Mouse (Mus musculus) limb, embryonic 12.5 days (tissue): ENCODE measurements around the gene 3110001I22Rik. TPM values are rescaled to one million over a fixed set of nuclear protein-coding genes. Genes with fewer than 3 reads are reported as not detected.
"Not testable (repeated sequence)": the region's sequence is repeated elsewhere in the genome, so short reads cannot be mapped to it uniquely, and the experiment has no call there.

Source experiments
- ATAC-seq: fragments of 200-750 bp; cut with Nextera tagmentation; 2 replicates; pipeline ENCODE4 v1.8.0; 2017; ENCODE audit warnings: low read depth, moderate TSS enrichment; ENCODE audit not compliant: insufficient number of reproducible peaks, insufficient read depth, low FRiP score, low TSS enrichment
- H3K27ac ChIP-seq: fragments of 300-500 bp; sonication (generic); 2 replicates; pipeline ENCODE4 v1.5.1; 2016; ENCODE audit warnings: mild to moderate bottlenecking, moderate library complexity
- H3K27me3 ChIP-seq: fragments of 300-500 bp; sonication (generic); 2 replicates; pipeline ENCODE4 v1.6.1; 2016; ENCODE audit warnings: mild to moderate bottlenecking, moderate library complexity
- H3K36me3 ChIP-seq: fragments of 300-500 bp; sonication (generic); 2 replicates; pipeline ENCODE4 v1.6.1; 2016; ENCODE audit warnings: mild to moderate bottlenecking, moderate library complexity
- H3K4me1 ChIP-seq: fragments of 300-500 bp; sonication (generic); replicated peaks from 2 replicates; pipeline ENCODE4 v1.6.1; 2016
- H3K4me2 ChIP-seq: fragments of 300-500 bp; sonication (generic); 2 replicates; pipeline ENCODE4 v1.6.1; 2016; ENCODE audit warnings: mild to moderate bottlenecking, moderate library complexity
- H3K4me3 ChIP-seq: fragments of 300-500 bp; sonication (generic); replicated peaks from 2 replicates; pipeline ENCODE4 v1.5.1; 2016; ENCODE audit warnings: mild to moderate bottlenecking
- H3K9ac ChIP-seq: fragments of 300-500 bp; sonication (generic); replicated peaks from 2 replicates; pipeline ENCODE4 v1.6.1; 2016; ENCODE audit warnings: mild to moderate bottlenecking, moderate library complexity
- H3K9me3 ChIP-seq: fragments of 300-500 bp; sonication (generic); 2 replicates; pipeline ENCODE4 v1.6.1; 2016; ENCODE audit warnings: mild to moderate bottlenecking, moderate library complexity
- WGBS: fragments of 180-500 bp; shearing (Covaris S2); methylation state at CpG from one replicate; pipeline ENCODE4 v1.1.7; 2016; 5-methylcytosine and 5-hydroxymethylcytosine counted together
- polyA plus RNA-seq: library from polyadenylated mRNA; unstranded; fragments of >200 nt; fragmentation: Nextera tagmentation; extraction: Ambion mirVana; gene quantifications from 2 replicates; pipeline ENCODE4 v1.2.1, GENCODE M21; 2016

Gene 3110001I22Rik
- polyA plus RNA-seq, 1 experiment from 2014 or later = 8.5 TPM

- H3K4me3 ChIP-seq = no peak overlapping the region
- no peak for ATAC-seq
- no peaks in the 10 kb centered on the region for H3K27me3 ChIP-seq
- H3K36me3 ChIP-seq = peaks cover 12% of the 10 kb centered on the region
- H3K27ac ChIP-seq = no peak overlapping the region
- WGBS = 100% methylated on average over 1 of the region's 1 CpGs
- H3K9ac ChIP-seq = no peak overlapping the region
- peaks cover 17% of the 10 kb centered on the region for H3K4me1 ChIP-seq
- H3K4me2 ChIP-seq = no peak overlapping the region
- H3K9me3 ChIP-seq = no peaks in the 10 kb centered on the region
These were observed 2.4 kb upstream of the 3110001I22Rik start for GRCm38 (mm10) chr16:13669282-13669681.

- Histone ChIP-seq H3K4me1 (peaks cover 17% of the 10 kb centered on the region), H3K4me3 (peak overlapping the region; percentile 96; the same call in 1 of the 2 replicates), H3K4me2 (peak overlapping the region; percentile 80)
- ATAC-seq, H3K27ac ChIP-seq, H3K27me3 ChIP-seq, H3K9me3 ChIP-seq, H3K9ac ChIP-seq, H3K36me3 ChIP-seq: not testable (repeated sequence)
- WGBS = 75% methylated on average over 5 of the region's 5 CpGs
These were observed 833 bp upstream of the 3110001I22Rik start for GRCm38 (mm10) chr16:13670896-13671295.

- WGBS = 2% methylated on average over 20 of the region's 20 CpGs
- H3K27ac ChIP-seq = peak overlapping the region; percentile 89
- peaks cover 20% of the 10 kb centered on the region for H3K36me3 ChIP-seq
- peak overlapping the region; percentile 86 for H3K9ac ChIP-seq
- no peaks in the 10 kb centered on the region for H3K27me3 ChIP-seq
- peak overlapping the region; percentile 96 for H3K4me3 ChIP-seq
- H3K4me2 ChIP-seq = peak overlapping the region; percentile 80
- ATAC-seq = 0 out of 2 replicates have a peak, but pooled peaks have one; percentile 26
- H3K9me3 ChIP-seq = no peaks in the 10 kb centered on the region
- peaks cover 10% of the 10 kb centered on the region for H3K4me1 ChIP-seq
These were observed 713 bp downstream of the 3110001I22Rik start for GRCm38 (mm10) chr16:13672386-13672898.

GRCm38 (mm10) chr16:13673114-13673513, 1.4 kb downstream of the 3110001I22Rik start:
- no peak overlapping the region for H3K9ac ChIP-seq
- 85% methylated on average over 5 of the region's 5 CpGs for WGBS
- no peaks in the 10 kb centered on the region for H3K9me3 ChIP-seq
- H3K27ac ChIP-seq = no peak overlapping the region
- peak overlapping the region; percentile 96 for H3K4me3 ChIP-seq
- no peak for ATAC-seq
- H3K27me3 ChIP-seq = no peaks in the 10 kb centered on the region
- peaks cover 27% of the 10 kb centered on the region for H3K36me3 ChIP-seq
- H3K4me1 ChIP-seq = peaks cover 10% of the 10 kb centered on the region
- peak overlapping the region; percentile 80 for H3K4me2 ChIP-seq

GRCm38 (mm10) chr16:13674511-13674910, 2.8 kb downstream of the 3110001I22Rik start:
- no peak for ATAC-seq

GRCm38 (mm10) chr16:13678601-13679319, 7.0 kb downstream of the 3110001I22Rik start:
- Histone ChIP-seq H3K36me3 (peaks cover 44% of the 10 kb centered on the region), H3K27me3 (no peaks in the 10 kb centered on the region), H3K9me3 (no peaks in the 10 kb centered on the region), H3K4me3 (no peak overlapping the region), H3K27ac (no peak overlapping the region), H3K4me1 (no peaks in the 10 kb centered on the region), H3K9ac (no peak overlapping the region), H3K4me2 (no peak overlapping the region)
- 86% methylated on average over 3 of the region's 3 CpGs for whole genome bisulfite sequencing
- ATAC-seq = no peak

More at GRCm38 (mm10) chr16:13674511-13674910, 2.8 kb downstream of the 3110001I22Rik start:
- H3K36me3 ChIP-seq = peaks cover 36% of the 10 kb centered on the region
- no peak overlapping the region for H3K27ac ChIP-seq
- 92% methylated on average over 3 of the region's 3 CpGs for WGBS
- H3K9ac ChIP-seq = no peak overlapping the region
- H3K4me2 ChIP-seq = no peak overlapping the region
- H3K27me3 ChIP-seq = no peaks in the 10 kb centered on the region
- H3K9me3 ChIP-seq = no peaks in the 10 kb centered on the region
- peaks cover 10% of the 10 kb centered on the region for H3K4me1 ChIP-seq
- H3K4me3 ChIP-seq = no peak overlapping the region

GRCm38 (mm10) chr16:13698998-13699397, 27.3 kb downstream of the 3110001I22Rik start:
- Histone ChIP-seq H3K9me3 (no peaks in the 10 kb centered on the region), H3K4me3 (no peak overlapping the region), H3K36me3 (peaks cover 91% of the 10 kb centered on the region), H3K27ac (no peak overlapping the region), H3K4me1 (no peaks in the 10 kb centered on the region), H3K27me3 (no peaks in the 10 kb centered on the region), H3K9ac (no peak overlapping the region), H3K4me2 (no peak overlapping the region)
- no peak for ATAC-seq
- 88% methylated on average over 7 of the region's 7 CpGs for WGBS

- Histone ChIP-seq H3K27me3 (no peaks in the 10 kb centered on the region), H3K4me2 (no peak overlapping the region), H3K9me3 (no peaks in the 10 kb centered on the region), H3K27ac (no peak overlapping the region), H3K9ac (no peak overlapping the region), H3K36me3 (peaks cover 77% of the 10 kb centered on the region), H3K4me1 (no peaks in the 10 kb centered on the region), H3K4me3 (no peak overlapping the region)
- ATAC-seq = no peak
- 99% methylated on average over 7 of the region's 7 CpGs for WGBS
These were observed 30.5 kb downstream of the 3110001I22Rik start for GRCm38 (mm10) chr16:13702184-13702583.

GRCm38 (mm10) chr16:13704676-13705075, 32.9 kb downstream of the 3110001I22Rik start:
- Histone ChIP-seq H3K4me1 (no peaks in the 10 kb centered on the region), H3K36me3 (peaks cover 52% of the 10 kb centered on the region), H3K27ac (no peak overlapping the region), H3K9me3 (no peaks in the 10 kb centered on the region), H3K4me2 (no peak overlapping the region), H3K9ac (no peak overlapping the region), H3K4me3 (no peak overlapping the region), H3K27me3 (no peaks in the 10 kb centered on the region)
- 93% methylated on average over 10 of the region's 10 CpGs for WGBS
- no peak for ATAC-seq

GRCm38 (mm10) chr16:13714910-13715309, 43.2 kb downstream of the 3110001I22Rik start:
- H3K27ac ChIP-seq = no peak overlapping the region
- no peak for ATAC-seq
- no peaks in the 10 kb centered on the region for H3K27me3 ChIP-seq
- no peaks in the 10 kb centered on the region for H3K4me1 ChIP-seq
- H3K9me3 ChIP-seq = no peaks in the 10 kb centered on the region
- no peak overlapping the region for H3K9ac ChIP-seq
- no peaks in the 10 kb centered on the region for H3K36me3 ChIP-seq
- H3K4me2 ChIP-seq = no peak overlapping the region
- 77% methylated on average over 3 of the region's 3 CpGs for WGBS
- H3K4me3 ChIP-seq = no peak overlapping the region

- ATAC-seq = no peak
- H3K9ac ChIP-seq = no peak overlapping the region
- H3K27me3 ChIP-seq = no peaks in the 10 kb centered on the region
- H3K4me3 ChIP-seq = no peak overlapping the region
- H3K27ac ChIP-seq = no peak overlapping the region
- no peak overlapping the region for H3K4me2 ChIP-seq
- H3K9me3 ChIP-seq = no peaks in the 10 kb centered on the region
- 75% methylated on average over 2 of the region's 2 CpGs for WGBS
- H3K36me3 ChIP-seq = no peaks in the 10 kb centered on the region
- no peaks in the 10 kb centered on the region for H3K4me1 ChIP-seq
These were observed 45.3 kb downstream of the 3110001I22Rik start for GRCm38 (mm10) chr16:13716821-13717553.
